Mouse (Mus musculus): Measurements from ENCODE around the gene 3110082J24Rik.

DNA sequence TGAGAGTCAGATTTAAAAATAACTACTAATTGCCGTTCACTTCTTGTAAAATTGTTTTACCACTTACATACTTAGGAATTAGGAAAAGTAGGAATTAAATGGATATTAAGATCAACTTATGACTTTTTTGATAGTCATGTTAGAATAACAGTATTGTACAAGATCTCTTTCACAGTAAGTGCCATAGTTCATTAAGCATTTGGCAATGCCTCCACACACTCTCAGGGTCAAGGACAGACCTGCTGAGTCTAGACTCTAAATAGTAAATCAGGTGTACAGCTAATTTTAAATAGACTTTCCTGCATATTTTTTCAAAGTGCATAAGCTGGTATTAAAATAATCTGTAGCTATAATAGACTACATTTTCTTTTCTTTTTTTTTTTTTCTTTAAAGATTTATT, 46.5 kb upstream of the 3110082J24Rik start:
- TF ChIP-seq POLR2A (IDR thresholded peaks at IDR 0.05; ENCODE audit: control insufficient read depth in 1 of 2, insufficient read depth in 1 of 2, low read depth in 1 of 2, low read length in 2 of 2, poor library complexity in 1 of 2) (no peak), GATA1 (IDR thresholded peaks at IDR 0.05; ENCODE audit: low read depth, low read length) (no peak), TAL1 (IDR thresholded peaks at IDR 0.05; ENCODE audit: low read length) (no peak), CTCF (IDR thresholded peaks at IDR 0.05 in 2 of 3, conservative IDR thresholded peaks at IDR 0.05 in 1 of 3; ENCODE audit: control insufficient read depth in 1 of 3, insufficient read depth in 1 of 3, low read depth in 2 of 3, low read length in 3 of 3, poor library complexity in 1 of 3, severe bottlenecking in 1 of 3) (no peak), ZMIZ1 (IDR thresholded peaks at IDR 0.05; ENCODE audit: low read depth, low read length) (no peak)
